Mouse (Mus musculus): ENCODE data around the gene Scarb2. TPM values are rescaled to one million over a fixed set of nuclear protein-coding genes. Genes with fewer than 3 reads are reported as not detected.

Scarb2 gene
- polyA plus RNA-seq, 1 experiment from 2014 or later = 14.3 TPM

- Histone ChIP-seq H3K4me2 (no peak overlapping the region), H3K9ac (no peak overlapping the region), H3K36me3 (peaks cover 32% of the 10 kb centered on the region), H3K9me3 (no peaks in the 10 kb centered on the region), H3K27ac (no peak overlapping the region), H3K4me3 (no peak overlapping the region), H3K27me3 (no peaks in the 10 kb centered on the region), H3K4me1 (peaks cover 11% of the 10 kb centered on the region)
- ATAC-seq (ENCODE audit: insufficient number of reproducible peaks, low FRiP score, low TSS enrichment, low read depth) = no peak
- 75% methylated on average over 7 of the region's 7 CpGs for WGBS
Measured at GRCm38 (mm10) chr5:92431611-92432010, 75.0 kb downstream of the Scarb2 start.

- no peak for ATAC-seq (ENCODE audit: insufficient number of reproducible peaks, low FRiP score, low TSS enrichment, low read depth)
- H3K9me3 ChIP-seq = no peaks in the 10 kb centered on the region
- WGBS = 80% methylated on average over 5 of the region's 5 CpGs
- peaks cover 35% of the 10 kb centered on the region for H3K36me3 ChIP-seq
- H3K27me3 ChIP-seq = no peaks in the 10 kb centered on the region
- H3K4me2 ChIP-seq = no peak overlapping the region
- H3K4me3 ChIP-seq = no peak overlapping the region
- no peak overlapping the region for H3K27ac ChIP-seq
- no peak overlapping the region for H3K9ac ChIP-seq
- peaks cover 11% of the 10 kb centered on the region for H3K4me1 ChIP-seq
Measured at GRCm38 (mm10) chr5:92430723-92431122, 75.9 kb downstream of the Scarb2 start.

GRCm38 (mm10) chr5:92424126-92424525, 82.5 kb downstream of the Scarb2 start:
- WGBS = 91% methylated on average over 11 of the region's 11 CpGs
- H3K9me3 ChIP-seq = no peaks in the 10 kb centered on the region
- H3K4me3 ChIP-seq = no peak overlapping the region
- no peak for ATAC-seq (ENCODE audit: insufficient number of reproducible peaks, low FRiP score, low TSS enrichment, low read depth)
- H3K36me3 ChIP-seq = peaks cover 82% of the 10 kb centered on the region
- no peak overlapping the region for H3K4me2 ChIP-seq
- no peaks in the 10 kb centered on the region for H3K27me3 ChIP-seq
- no peak overlapping the region for H3K9ac ChIP-seq
- H3K27ac ChIP-seq = no peak overlapping the region
- no peaks in the 10 kb centered on the region for H3K4me1 ChIP-seq

- H3K9me3 ChIP-seq = no peaks in the 10 kb centered on the region
- no peak overlapping the region for H3K9ac ChIP-seq
- H3K4me1 ChIP-seq = no peaks in the 10 kb centered on the region
- no peak overlapping the region for H3K27ac ChIP-seq
- no peak overlapping the region for H3K4me2 ChIP-seq
- H3K36me3 ChIP-seq = peaks cover 40% of the 10 kb centered on the region
- H3K27me3 ChIP-seq = no peaks in the 10 kb centered on the region
- ATAC-seq (ENCODE audit: insufficient number of reproducible peaks, low FRiP score, low TSS enrichment, low read depth) = no peak
- 76% methylated on average over 8 of the region's 8 CpGs for whole genome bisulfite sequencing
- no peak overlapping the region for H3K4me3 ChIP-seq
Measured at GRCm38 (mm10) chr5:92413982-92414375, 92.7 kb downstream of the Scarb2 start.

- Histone ChIP-seq H3K9ac (no peak overlapping the region), H3K9me3 (no peaks in the 10 kb centered on the region), H3K4me2 (no peak overlapping the region), H3K36me3 (peaks cover 37% of the 10 kb centered on the region), H3K27ac (no peak overlapping the region), H3K27me3 (no peaks in the 10 kb centered on the region), H3K4me3 (no peak overlapping the region), H3K4me1 (no peaks in the 10 kb centered on the region)
- no peak for ATAC-seq (ENCODE audit: insufficient number of reproducible peaks, low FRiP score, low TSS enrichment, low read depth)
- WGBS = 82% methylated on average over 11 of the region's 11 CpGs
Measured at GRCm38 (mm10) chr5:92413271-92413981, 93.2 kb downstream of the Scarb2 start.

- H3K4me3 ChIP-seq = no peak overlapping the region
- H3K4me2 ChIP-seq = no peak overlapping the region
- WGBS = 71% methylated on average over 7 of the region's 7 CpGs
- ATAC-seq (ENCODE audit: insufficient number of reproducible peaks, low FRiP score, low TSS enrichment, low read depth) = no peak
- H3K36me3 ChIP-seq = peaks cover 21% of the 10 kb centered on the region
- no peaks in the 10 kb centered on the region for H3K4me1 ChIP-seq
- H3K27me3 ChIP-seq = no peaks in the 10 kb centered on the region
- H3K9me3 ChIP-seq = no peaks in the 10 kb centered on the region
- H3K9ac ChIP-seq = no peak overlapping the region
- no peak overlapping the region for H3K27ac ChIP-seq
Measured at GRCm38 (mm10) chr5:92411461-92412140, 95.0 kb downstream of the Scarb2 start.

GRCm38 (mm10) chr5:92410486-92410885, 96.1 kb downstream of the Scarb2 start:
- H3K27me3 ChIP-seq = no peaks in the 10 kb centered on the region
- H3K4me3 ChIP-seq = no peak overlapping the region
- H3K9ac ChIP-seq = no peak overlapping the region
- H3K9me3 ChIP-seq = no peaks in the 10 kb centered on the region
- no peak overlapping the region for H3K4me2 ChIP-seq
- no peak overlapping the region for H3K27ac ChIP-seq
- 80% methylated on average over 5 of the region's 5 CpGs for WGBS
- H3K4me1 ChIP-seq = no peaks in the 10 kb centered on the region
- ATAC-seq (ENCODE audit: insufficient number of reproducible peaks, low FRiP score, low TSS enrichment, low read depth) = no peak
- H3K36me3 ChIP-seq = peaks cover 15% of the 10 kb centered on the region

GRCm38 (mm10) chr5:92409361-92410155, 97.1 kb downstream of the Scarb2 start:
- peaks cover 8% of the 10 kb centered on the region; the same call in 1 of the 2 replicates for H3K36me3 ChIP-seq
- H3K27me3 ChIP-seq = no peaks in the 10 kb centered on the region
- 75% methylated on average over 9 of the region's 9 CpGs for WGBS
- no peaks in the 10 kb centered on the region for H3K9me3 ChIP-seq
- H3K4me1 ChIP-seq = no peaks in the 10 kb centered on the region
- no peak overlapping the region for H3K4me2 ChIP-seq
- H3K4me3 ChIP-seq = no peak overlapping the region
- ATAC-seq (ENCODE audit: insufficient number of reproducible peaks, low FRiP score, low TSS enrichment, low read depth) = no peak
- H3K27ac ChIP-seq = no peak overlapping the region
- H3K9ac ChIP-seq = no peak overlapping the region

- Histone ChIP-seq H3K9ac (no peak overlapping the region), H3K4me2 (no peak overlapping the region), H3K36me3 (no peaks in the 10 kb centered on the region), H3K27ac (no peak overlapping the region), H3K27me3 (no peaks in the 10 kb centered on the region), H3K9me3 (no peaks in the 10 kb centered on the region), H3K4me1 (no peaks in the 10 kb centered on the region), H3K4me3 (no peak overlapping the region)
- 7% methylated on average over 2 of the region's 2 CpGs for WGBS
- no peak for ATAC-seq (ENCODE audit: insufficient number of reproducible peaks, low FRiP score, low TSS enrichment, low read depth)
Measured at GRCm38 (mm10) chr5:92404400-92404678, 102.3 kb downstream of the Scarb2 start.

- no peak for ATAC-seq (ENCODE audit: insufficient number of reproducible peaks, low FRiP score, low TSS enrichment, low read depth)
- no peaks in the 10 kb centered on the region for H3K4me1 ChIP-seq
- H3K4me3 ChIP-seq = no peak overlapping the region
- 41% methylated on average over 10 of the region's 10 CpGs for WGBS
- H3K9ac ChIP-seq = no peak overlapping the region
- no peaks in the 10 kb centered on the region for H3K27me3 ChIP-seq
- no peak overlapping the region for H3K4me2 ChIP-seq
- no peak overlapping the region for H3K27ac ChIP-seq
- H3K9me3 ChIP-seq = no peaks in the 10 kb centered on the region
- H3K36me3 ChIP-seq = no peaks in the 10 kb centered on the region
Measured at GRCm38 (mm10) chr5:92403562-92404399, 102.9 kb downstream of the Scarb2 start.

GRCm38 (mm10) chr5:92402816-92403215, 103.8 kb downstream of the Scarb2 start:
- Histone ChIP-seq H3K4me2 (no peak overlapping the region), H3K9me3 (no peaks in the 10 kb centered on the region), H3K4me3 (no peak overlapping the region), H3K27me3 (no peaks in the 10 kb centered on the region), H3K27ac (no peak overlapping the region), H3K36me3 (no peaks in the 10 kb centered on the region), H3K9ac (no peak overlapping the region), H3K4me1 (no peaks in the 10 kb centered on the region)
- ATAC-seq (ENCODE audit: insufficient number of reproducible peaks, low FRiP score, low TSS enrichment, low read depth) = no peak
- 68% methylated on average over 9 of the region's 9 CpGs for WGBS
